Mouse (Mus musculus) layer of hippocampus, adult 18-20 months (tissue): ENCODE data around the gene Lypla2. TPM values are rescaled to one million over a fixed set of nuclear protein-coding genes. Genes with fewer than 3 reads are reported as not detected.

Experiments used
- DNase-seq, 2 experiments: peaks; one replicate each; pipeline ENCODE4 v3.0.0; 2022; ENCODE audit warnings: low spot score in 2 of 2
- total RNA-seq, 2 experiments: library from RNA; stranded (reverse); gene quantifications; 2 replicates each; pipeline ENCODE4 v1.2.3; 2021

The Lypla2 gene
- total RNA-seq, 2 experiments from 2014 or later: 99.7 to 102 TPM

GRCm38 (mm10) chr4:135972911-135973811 is 735 bp upstream of the Lypla2 start:
- DNase-seq: no peak

GRCm38 (mm10) chr4:135971805-135972555 is 446 bp downstream of the Lypla2 start:
- no peak for DNase-seq

GRCm38 (mm10) chr4:135970585-135970984 is 1.8 kb downstream of the Lypla2 start:
- no peak for DNase-seq

- DNase-seq: no peak
Observed at GRCm38 (mm10) chr4:135969070-135969750, 3.2 kb downstream of the Lypla2 start.

- no peak for DNase-seq
Observed at GRCm38 (mm10) chr4:135968271-135968869, 4.1 kb downstream of the Lypla2 start.

GRCm38 (mm10) chr4:135967086-135967760 is 5.2 kb downstream of the Lypla2 start:
- no peak for DNase-seq

GRCm38 (mm10) chr4:135966283-135966682 is 6.1 kb downstream of the Lypla2 start:
- no peak for DNase-seq

GRCm38 (mm10) chr4:135965113-135965512 is 7.3 kb downstream of the Lypla2 start:
- DNase-seq: no peak

- no peak for DNase-seq
Observed at GRCm38 (mm10) chr4:135964426-135964825, 8.0 kb downstream of the Lypla2 start.

GRCm38 (mm10) chr4:135963457-135964193 is 8.8 kb downstream of the Lypla2 start, which contains the start of gene Gale:
TSS of gene Gale (plus strand) at chr4:135963727.
- DNase-seq: peak; percentile 92 to 96

GRCm38 (mm10) chr4:135962946-135963345 is 9.5 kb downstream of the Lypla2 start:
- DNase-seq: no peak

GRCm38 (mm10) chr4:135962198-135962597 is 10.2 kb downstream of the Lypla2 start:
- no peak for DNase-seq

GRCm38 (mm10) chr4:135961709-135962108 is 10.7 kb downstream of the Lypla2 start:
- no peak for DNase-seq

GRCm38 (mm10) chr4:135960717-135961116 is 11.7 kb downstream of the Lypla2 start:
- peak; percentile 61 to 87 for DNase-seq

- no peak for DNase-seq
Observed at GRCm38 (mm10) chr4:135958354-135958753, 14.1 kb downstream of the Lypla2 start.

- DNase-seq: no peak
Observed at GRCm38 (mm10) chr4:135955886-135956285, 16.5 kb downstream of the Lypla2 start.

- DNase-seq: peak in 1 of 2 experiments; percentile 85
Observed at GRCm38 (mm10) chr4:135954241-135954640, 18.2 kb downstream of the Lypla2 start.

- DNase-seq: no peak
Observed at GRCm38 (mm10) chr4:135953179-135953578, 19.2 kb downstream of the Lypla2 start.

- no peak for DNase-seq
Observed at GRCm38 (mm10) chr4:135951505-135951904, 20.9 kb downstream of the Lypla2 start.

GRCm38 (mm10) chr4:135950365-135950764 is 22.1 kb downstream of the Lypla2 start:
- DNase-seq: no peak
